Mouse (Mus musculus): ENCODE results near the gene Fam198b.
"Not testable (repeated sequence)": the region's sequence is repeated elsewhere in the genome, so short reads cannot be mapped to it uniquely, and the experiment has no call there.

Fam198b gene

DNA sequence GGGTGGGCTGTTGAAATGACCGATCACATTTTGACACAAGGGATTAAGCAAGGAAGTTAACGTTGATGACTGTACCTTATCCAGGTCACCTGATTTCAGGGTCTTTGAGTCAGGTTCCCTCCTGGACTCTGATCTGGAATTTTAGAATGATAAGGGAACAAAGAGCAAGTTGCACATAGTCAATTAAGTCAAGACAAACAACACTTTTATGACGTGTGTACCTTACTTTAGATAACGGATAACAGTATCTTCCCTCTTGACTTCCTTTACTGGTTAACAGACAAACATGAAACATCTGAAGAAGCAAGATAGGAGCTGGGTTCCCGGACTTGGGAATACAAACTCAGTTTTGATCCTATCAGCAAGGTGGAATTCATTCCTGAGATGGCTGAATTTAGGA, 29.7 kb downstream of the Fam198b start:
- in situ Hi-C loops (cut with MboI, MseI): no loop called here

DNA sequence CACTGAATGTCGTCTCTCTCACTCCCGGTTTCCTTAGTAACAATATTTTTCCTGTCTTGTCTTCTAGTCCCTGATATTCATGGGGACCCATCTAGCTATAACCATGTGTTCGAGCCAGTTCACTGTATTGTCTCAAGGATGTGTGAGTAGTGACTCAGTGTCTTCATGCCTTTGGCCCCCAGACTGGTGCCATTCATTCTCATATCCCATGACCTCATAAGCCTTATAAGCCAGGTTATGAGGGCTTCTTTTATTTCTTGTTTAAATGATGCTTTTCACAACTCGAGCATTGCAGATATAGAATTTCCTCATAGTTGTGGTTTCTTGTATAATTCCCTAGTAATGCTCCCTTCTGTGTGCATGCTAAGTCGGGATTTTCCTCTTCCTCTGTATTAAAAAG, 31.9 kb downstream of the Fam198b start:
- in situ Hi-C loops (cut with MboI, MseI): no loop called here

DNA sequence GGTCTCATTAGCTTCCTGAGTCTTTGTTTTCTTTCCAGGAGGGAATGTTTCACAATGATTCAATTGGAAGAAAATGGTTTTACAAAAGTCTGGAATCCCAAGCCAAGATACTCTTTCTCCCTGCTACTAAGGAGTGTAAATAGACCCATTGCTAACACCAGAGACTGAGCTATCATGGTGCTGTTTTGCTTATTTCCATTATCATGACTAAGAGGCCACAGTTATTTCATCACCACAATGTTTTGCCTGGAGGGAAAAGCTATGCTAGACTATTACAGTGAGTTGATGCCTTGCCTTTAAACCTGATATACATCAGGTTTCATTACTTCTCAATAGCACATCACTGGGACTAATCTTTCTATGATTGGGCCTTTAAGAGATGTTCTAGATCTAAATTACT, 34.4 kb downstream of the Fam198b start:
- in situ Hi-C loops (cut with MboI, MseI): no loop called here

GRCm38 (mm10) chr3:79925950-79926697, 41.8 kb downstream of the Fam198b start:
- in situ Hi-C loops (cut with MboI, MseI): no loop called here

- in situ Hi-C loops (cut with MboI, MseI): no loop called here
Observed at GRCm38 (mm10) chr3:79927050-79927449, 42.7 kb downstream of the Fam198b start.

- in situ Hi-C loops (cut with MboI, MseI): no loop called here
Observed at GRCm38 (mm10) chr3:79928409-79928808, 44.1 kb downstream of the Fam198b start.

DNA sequence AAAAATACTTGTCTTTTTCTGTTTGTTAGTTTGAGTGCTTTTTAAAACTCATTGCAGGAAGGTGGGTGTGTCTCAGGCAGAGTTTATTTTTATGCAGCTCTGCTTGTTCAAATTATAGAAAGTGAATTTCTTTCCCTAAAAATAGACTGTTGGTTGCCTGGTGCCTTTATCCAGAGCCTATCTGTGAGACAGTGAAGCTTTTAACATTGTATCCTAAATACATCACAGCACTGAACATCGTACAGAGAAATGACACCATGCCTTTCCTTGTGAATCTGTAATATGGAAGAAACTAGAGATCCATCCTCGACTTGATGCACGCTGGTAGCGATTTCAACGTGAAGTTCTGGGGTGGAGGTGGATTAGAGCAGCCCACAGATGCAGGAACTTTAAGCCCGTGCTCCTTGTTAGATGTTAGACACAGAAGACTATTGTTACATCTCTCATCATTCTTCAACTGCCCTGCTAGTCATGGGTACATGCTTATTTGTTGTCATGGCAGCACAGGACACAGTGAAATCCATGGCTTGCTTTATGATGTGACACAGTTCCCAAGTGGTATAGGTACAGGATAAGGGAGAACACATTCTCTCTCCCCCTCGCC, 45.9 kb downstream of the Fam198b start:
- in situ Hi-C loops (cut with MboI, MseI): no loop called here

DNA sequence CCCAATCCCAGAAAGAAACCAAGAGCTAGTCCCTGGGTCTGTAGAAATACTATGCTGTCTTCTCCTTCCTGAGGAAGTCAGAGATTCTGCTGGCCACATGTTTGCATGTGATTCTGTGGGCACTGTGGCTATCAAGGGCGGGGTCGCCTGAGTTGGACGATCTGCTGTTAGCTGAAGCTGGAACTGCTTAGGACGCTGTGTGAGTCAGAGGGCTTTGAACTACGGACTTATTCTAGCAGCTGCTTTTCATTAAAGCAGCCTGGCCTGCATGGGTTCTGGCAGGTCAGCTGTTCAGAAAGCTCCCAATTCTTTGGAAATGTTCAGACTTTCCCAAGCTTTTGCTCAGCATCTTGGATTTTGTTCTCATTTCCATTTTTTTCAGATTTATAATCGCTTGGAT, 51.9 kb downstream of the Fam198b start:
- in situ Hi-C loops (cut with MboI, MseI): loop anchor here in 1 of 2 experiments (5.0 kb wide), 1 partner anchor 51 kb away; no protein-coding TSS in a partner anchor

DNA sequence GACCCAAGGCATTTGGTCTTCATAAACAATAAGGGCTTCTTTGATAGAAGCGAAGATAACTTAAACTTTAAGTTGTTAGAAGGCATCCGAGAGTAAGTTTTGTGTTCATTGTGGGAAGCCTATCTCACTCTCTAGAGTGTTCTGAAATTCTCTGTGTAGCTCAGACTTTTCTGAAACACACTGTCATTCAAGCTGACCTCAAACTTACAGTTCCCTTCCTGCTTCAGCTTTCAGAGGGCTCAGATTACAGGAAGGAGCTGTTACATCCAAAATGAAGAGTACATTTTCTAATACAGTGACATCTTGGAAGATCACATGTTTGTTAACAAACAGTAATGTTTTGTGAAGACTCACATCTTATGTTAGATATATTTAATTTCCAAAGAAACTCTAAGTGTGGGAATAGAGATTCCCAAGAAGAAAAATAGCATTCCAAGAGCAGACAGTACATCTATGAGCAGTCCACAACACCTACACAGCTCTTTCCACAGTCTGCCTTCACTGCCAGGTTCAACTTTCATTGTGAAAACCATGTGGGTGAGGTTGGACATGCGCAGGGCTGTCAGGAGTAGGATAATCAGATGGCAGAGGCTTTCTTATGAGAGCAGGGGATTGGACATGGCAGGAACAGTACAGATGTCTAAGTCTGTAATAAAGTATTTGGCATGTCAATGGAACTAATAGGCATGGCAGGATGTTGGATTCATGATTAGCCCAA, 52.6 kb downstream of the Fam198b start:
- in situ Hi-C loops (cut with MboI, MseI): loop anchor here in 1 of 2 experiments (5.0 kb wide), 1 partner anchor 50 kb away; no protein-coding TSS in a partner anchor

GRCm38 (mm10) chr3:79947736-79948135, 63.4 kb downstream of the Fam198b start:
- in situ Hi-C loops (cut with MboI, MseI): loop anchor here in 1 of 2 experiments (10.0 kb wide), 1 partner anchor 647 kb away; no protein-coding TSS in a partner anchor

GRCm38 (mm10) chr3:79948151-79948550, 63.8 kb downstream of the Fam198b start:
- in situ Hi-C loops (cut with MboI, MseI): loop anchor here in 1 of 2 experiments (10.0 kb wide), 1 partner anchor 647 kb away; no protein-coding TSS in a partner anchor

- in situ Hi-C loops (cut with MboI, MseI): no loop called here
Observed at GRCm38 (mm10) chr3:79953164-79953759, 68.9 kb downstream of the Fam198b start.

GRCm38 (mm10) chr3:79955262-79955661, 70.9 kb downstream of the Fam198b start:
- in situ Hi-C loops (cut with MboI, MseI): no loop called here

DNA sequence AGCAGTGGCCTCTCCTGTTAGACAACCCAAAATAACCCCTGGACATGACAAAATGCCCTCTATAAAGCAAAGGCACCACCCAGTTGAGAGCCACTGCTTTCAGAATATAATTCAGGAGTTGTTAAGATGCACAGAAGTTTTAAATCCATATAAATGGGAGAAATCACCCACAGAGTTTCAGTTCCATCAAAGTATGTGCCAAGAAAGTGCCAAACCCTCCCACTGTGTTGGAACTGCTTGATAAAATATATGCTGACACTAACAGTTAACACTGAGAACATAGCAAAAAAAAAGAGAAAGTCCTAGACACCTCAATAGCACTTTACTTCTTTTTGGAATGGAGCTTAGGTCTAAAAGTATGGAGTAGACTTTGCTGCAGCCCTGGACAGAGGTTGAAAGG, 72.5 kb downstream of the Fam198b start:
- in situ Hi-C loops (cut with MboI, MseI): no loop called here

- in situ Hi-C loops (cut with MboI, MseI): no loop called here
Observed at GRCm38 (mm10) chr3:79957752-79958151, 73.4 kb downstream of the Fam198b start.

DNA sequence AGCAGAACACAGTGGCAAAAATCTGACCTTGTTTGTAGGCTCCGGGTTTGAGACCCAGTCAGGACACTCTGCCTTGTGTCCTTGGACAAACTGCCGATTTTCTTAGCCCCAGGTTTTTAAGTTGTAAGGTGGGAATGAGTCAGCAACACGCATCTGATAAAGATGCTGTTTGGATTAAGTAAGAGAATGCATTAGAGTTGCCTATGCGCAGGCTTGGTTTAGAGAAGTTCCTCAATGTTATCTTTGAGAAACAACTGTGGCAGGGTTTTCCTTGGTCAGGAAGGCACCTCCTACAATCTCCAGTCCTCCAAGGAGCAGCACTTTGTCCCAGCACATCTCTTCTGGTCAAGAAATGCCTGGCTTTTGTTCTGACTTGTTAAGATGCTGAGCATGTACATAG, 82.4 kb downstream of the Fam198b start:
- in situ Hi-C loops (cut with MboI, MseI): no loop called here

- in situ Hi-C loops (cut with MboI, MseI): no loop called here
Observed at GRCm38 (mm10) chr3:79967346-79967745, 83.0 kb downstream of the Fam198b start.

GRCm38 (mm10) chr3:79968426-79968825, 84.1 kb downstream of the Fam198b start:
- in situ Hi-C loops (cut with MboI, MseI): no loop called here

- in situ Hi-C loops (cut with MboI, MseI): not testable (repeated sequence)
Observed at GRCm38 (mm10) chr3:79969536-79969935, 85.2 kb downstream of the Fam198b start.

DNA sequence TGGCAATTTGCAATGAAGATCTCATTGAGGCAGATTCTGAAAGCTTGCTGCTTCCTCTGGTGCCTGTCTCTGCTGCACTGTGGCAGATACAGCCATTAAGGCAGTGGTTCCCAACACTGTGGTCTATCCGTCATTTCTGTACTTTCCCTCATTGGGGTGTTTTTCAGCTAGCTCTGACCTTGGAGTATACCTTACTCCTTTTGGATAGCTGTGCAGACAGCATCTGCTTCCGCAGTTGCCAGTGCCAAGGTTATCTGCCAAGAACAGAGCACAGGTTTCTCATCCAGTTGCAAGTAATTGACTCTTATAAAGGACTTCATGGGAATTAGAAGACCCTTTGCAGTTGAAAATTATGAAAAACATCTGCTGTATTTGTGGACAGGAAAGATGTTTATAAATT, 85.7 kb downstream of the Fam198b start:
- in situ Hi-C loops (cut with MboI, MseI): no loop called here

DNA sequence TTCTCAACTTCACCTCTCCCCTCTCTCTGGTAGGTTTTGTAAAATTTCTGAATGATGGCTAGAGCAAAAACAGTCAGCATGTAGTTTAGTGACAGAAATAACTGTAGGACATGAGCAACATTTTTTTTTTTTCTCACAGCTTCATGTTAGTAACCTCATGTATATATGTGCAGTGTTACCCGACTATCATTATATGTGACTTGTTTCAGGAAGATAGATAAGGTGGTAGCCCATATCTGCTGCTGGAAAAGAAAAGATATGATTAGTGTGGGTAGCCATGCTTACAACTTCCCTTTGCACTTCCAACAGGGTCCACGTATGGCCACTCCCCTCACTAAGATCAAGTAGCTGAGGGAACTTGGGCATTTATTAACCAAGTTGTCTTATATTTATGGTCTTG, 86.2 kb downstream of the Fam198b start:
- in situ Hi-C loops (cut with MboI, MseI): no loop called here

DNA sequence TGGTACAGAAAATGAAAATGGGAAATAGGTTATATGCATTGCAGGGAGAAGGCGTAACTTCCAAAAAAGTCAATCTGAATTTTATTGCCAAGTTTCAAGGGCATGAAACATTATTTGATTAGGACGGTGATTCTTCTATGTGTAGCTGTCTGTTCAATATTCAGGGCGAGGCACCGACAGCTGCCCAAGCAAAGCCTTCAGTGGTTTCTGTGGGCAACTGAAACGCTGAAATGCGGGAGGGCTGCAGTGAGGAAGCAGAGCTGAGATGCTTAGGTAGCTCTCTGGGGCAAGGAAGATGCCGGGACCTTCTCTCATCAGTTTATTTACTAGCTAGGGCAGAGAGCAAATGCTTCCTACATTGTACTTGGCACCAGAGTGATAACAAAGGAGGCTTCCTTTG, 87.2 kb downstream of the Fam198b start:
- in situ Hi-C loops (cut with MboI, MseI): no loop called here
